Mouse (Mus musculus): Measurements from ENCODE around the gene Gng13.

Gng13 gene

GRCm38 (mm10) chr17:25716711-25717637, at the start of gene Gng13:
Gng13 (plus strand) TSS chr17:25717171.
- DNase-seq (ENCODE audit: low read depth) = no peak

GRCm38 (mm10) chr17:25668481-25669055, 48.4 kb upstream of the Gng13 start:
- DNase-seq (ENCODE audit: low read depth) = no peak

- DNase-seq (ENCODE audit: low read depth) = no peak
Observed at GRCm38 (mm10) chr17:25672982-25673381, 44.0 kb upstream of the Gng13 start.

- no peak for DNase-seq (ENCODE audit: low read depth)
Observed at GRCm38 (mm10) chr17:25677969-25678368, 39.0 kb upstream of the Gng13 start.

- no peak for DNase-seq (ENCODE audit: low read depth)
Observed at GRCm38 (mm10) chr17:25679818-25680217, 37.2 kb upstream of the Gng13 start.

GRCm38 (mm10) chr17:25681636-25682035, 35.3 kb upstream of the Gng13 start:
- no peak for DNase-seq (ENCODE audit: low read depth)

GRCm38 (mm10) chr17:25686323-25686722, 30.6 kb upstream of the Gng13 start:
- peak; percentile 51 for DNase-seq (ENCODE audit: low read depth)

GRCm38 (mm10) chr17:25688922-25689321, 28.0 kb upstream of the Gng13 start:
- DNase-seq (ENCODE audit: low read depth) = no peak

- DNase-seq (ENCODE audit: low read depth) = no peak
Observed at GRCm38 (mm10) chr17:25696263-25696662, 20.7 kb upstream of the Gng13 start.

GRCm38 (mm10) chr17:25698446-25698845, 18.5 kb upstream of the Gng13 start:
- DNase-seq (ENCODE audit: low read depth) = peak; percentile 89

GRCm38 (mm10) chr17:25700863-25701496, 16.0 kb upstream of the Gng13 start:
- DNase-seq (ENCODE audit: low read depth) = peak; percentile 21

GRCm38 (mm10) chr17:25709994-25710393, 7.0 kb upstream of the Gng13 start:
- no peak for DNase-seq (ENCODE audit: low read depth)

- peak; percentile 76 for DNase-seq (ENCODE audit: low read depth)
Observed at GRCm38 (mm10) chr17:25711136-25711535, 5.8 kb upstream of the Gng13 start.

- DNase-seq (ENCODE audit: low read depth) = no peak
Observed at GRCm38 (mm10) chr17:25715627-25716026, 1.3 kb upstream of the Gng13 start.

GRCm38 (mm10) chr17:25716130-25716529, 841 bp upstream of the Gng13 start:
- DNase-seq (ENCODE audit: low read depth) = peak; percentile 38

GRCm38 (mm10) chr17:25717691-25718090, 720 bp downstream of the Gng13 start:
- no peak for DNase-seq (ENCODE audit: low read depth)

GRCm38 (mm10) chr17:25721476-25721875, 4.5 kb downstream of the Gng13 start:
- DNase-seq (ENCODE audit: low read depth) = no peak

GRCm38 (mm10) chr17:25723470-25723869, 6.5 kb downstream of the Gng13 start:
- no peak for DNase-seq (ENCODE audit: low read depth)

- DNase-seq (ENCODE audit: low read depth) = peak; percentile 56
Observed at GRCm38 (mm10) chr17:25723919-25724318, 6.9 kb downstream of the Gng13 start.

GRCm38 (mm10) chr17:25725264-25725663, 8.3 kb downstream of the Gng13 start:
- no peak for DNase-seq (ENCODE audit: low read depth)

- DNase-seq (ENCODE audit: low read depth) = peak; percentile 100
Observed at GRCm38 (mm10) chr17:25727265-25728008, 10.5 kb downstream of the Gng13 start, which contains the start of the genes Chtf18 and Rpusd1. Chtf18 (minus strand) TSS chr17:25727419. Rpusd1 (plus strand) TSS chr17:25727670.

GRCm38 (mm10) chr17:25728009-25728270, 11.0 kb downstream of the Gng13 start:
- no peak for DNase-seq (ENCODE audit: low read depth)
